Mouse (Mus musculus) embryonic facial prominence, embryonic 11.5 days (tissue): ENCODE data around the gene Lamtor2. TPM values are rescaled to one million over a fixed set of nuclear protein-coding genes. Genes with fewer than 3 reads are reported as not detected.
"Not testable (repeated sequence)": the region's sequence is repeated elsewhere in the genome, so short reads cannot be mapped to it uniquely, and the experiment has no call there.

Experiments used
- ATAC-seq: fragments of 200-750 bp; cut with Nextera tagmentation; replicated peaks from 2 replicates; pipeline ENCODE4 v1.8.0; 2017; ENCODE audit warnings: low read depth; ENCODE audit not compliant: insufficient number of reproducible peaks, low FRiP score, low TSS enrichment
- DNase-seq: peaks from one replicate; pipeline ENCODE4 v3.0.0-alpha.2; 2015; ENCODE audit warnings: low spot score
- H3K27ac ChIP-seq: fragments of 300-500 bp; sonication (generic); replicated peaks from 2 replicates; pipeline ENCODE4 v1.5.1; 2014; ENCODE audit warnings: mild to moderate bottlenecking, low read depth, low read length, control low read depth
- H3K27me3 ChIP-seq: fragments of 300-500 bp; sonication (generic); 2 replicates; pipeline ENCODE4 v1.6.1; 2014; ENCODE audit warnings: mild to moderate bottlenecking, low read length, moderate library complexity, mixed read lengths; ENCODE audit not compliant: control insufficient read depth, insufficient read depth
- H3K36me3 ChIP-seq: fragments of 300-500 bp; sonication (generic); replicated peaks from 2 replicates; pipeline ENCODE4 v1.6.1; 2014; ENCODE audit warnings: low read depth, mild to moderate bottlenecking, low read length, moderate library complexity, mixed read lengths; ENCODE audit not compliant: control insufficient read depth, insufficient read depth
- H3K4me1 ChIP-seq: fragments of 300-500 bp; sonication (generic); 2 replicates; pipeline ENCODE4 v1.6.1; 2014; ENCODE audit warnings: low read length, mixed read lengths; ENCODE audit not compliant: control insufficient read depth, insufficient read depth
- H3K4me2 ChIP-seq: fragments of 300-500 bp; sonication (generic); 2 replicates; pipeline ENCODE4 v1.6.1; 2014; ENCODE audit warnings: low read depth, mild to moderate bottlenecking, control low read depth, low read length, moderate library complexity
- H3K4me3 ChIP-seq: fragments of 300-500 bp; sonication (generic); 2 replicates; pipeline ENCODE4 v1.5.1; 2014; ENCODE audit warnings: low read depth, low read length, control low read depth
- H3K9ac ChIP-seq: fragments of 300-500 bp; sonication (generic); replicated peaks from 2 replicates; pipeline ENCODE4 v1.6.1; 2014; ENCODE audit warnings: mild to moderate bottlenecking, control low read depth, low read length
- H3K9me3 ChIP-seq: fragments of 300-500 bp; sonication (generic); replicated peaks from 2 replicates; pipeline ENCODE4 v1.6.1; 2016; ENCODE audit warnings: mild to moderate bottlenecking, low read length, inconsistent platforms, mixed read lengths; ENCODE audit not compliant: control insufficient read depth
- WGBS: fragments of 180-500 bp; shearing (Covaris S2); extraction: QIAGEN DNeasy Blood & Tissue Kit; methylation state at CpG from one replicate; pipeline ENCODE4 v1.1.7; 2014; 5-methylcytosine and 5-hydroxymethylcytosine counted together
- polyA plus RNA-seq: library from polyadenylated mRNA; unstranded; fragments of >200 nt; fragmentation: Nextera tagmentation; extraction: Ambion mirVana; gene quantifications from 2 replicates; pipeline ENCODE4 v1.2.1, GENCODE M21; 2014

Lamtor2 gene
- 77.4 and 82.0 TPM in 2 replicates for polyA plus RNA-seq

DNA sequence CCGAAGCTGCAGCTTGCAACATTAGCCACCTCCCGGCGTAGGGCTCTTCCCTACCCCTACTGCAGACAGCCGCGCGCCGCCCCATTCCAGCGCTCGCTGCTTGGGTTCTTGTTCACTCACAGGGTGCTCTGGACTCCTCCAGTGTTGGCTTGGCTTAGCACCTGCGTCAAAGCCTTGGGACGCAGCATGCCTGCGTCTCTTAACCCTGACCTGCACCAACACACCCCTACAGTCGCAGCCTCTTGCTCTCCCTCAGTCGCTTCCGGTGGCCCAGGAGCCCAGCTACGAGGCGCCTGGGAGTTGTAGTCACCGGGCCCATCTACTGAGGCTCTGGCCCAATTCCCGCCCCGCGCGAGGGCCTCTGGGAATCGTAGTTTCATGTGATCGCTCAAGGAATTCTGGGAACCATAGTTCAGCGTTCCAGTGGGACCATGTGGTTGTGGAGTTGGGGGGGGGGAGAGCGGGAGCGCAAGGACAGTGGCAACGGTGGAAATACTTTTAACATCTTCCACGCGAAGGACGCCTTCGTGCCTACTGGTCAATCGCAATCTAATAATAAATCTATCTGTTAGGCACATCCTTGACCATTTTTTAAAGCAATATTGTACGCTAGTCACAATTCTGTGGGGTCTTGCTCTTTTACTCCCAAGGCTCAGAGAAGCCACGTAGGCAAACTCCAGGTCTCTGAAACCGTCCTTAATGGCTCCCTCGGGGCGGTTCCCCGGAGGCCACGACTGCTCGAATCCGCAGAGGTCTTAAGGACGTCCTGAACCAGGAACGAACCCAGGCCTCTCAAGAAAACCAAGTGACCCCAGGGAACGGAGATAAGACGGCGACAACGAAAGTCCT lies at the start of gene Lamtor2:
TSS of gene Lamtor2 (minus strand) at position 399 of the 849 bp plus-strand sequence.
- Histone ChIP-seq H3K4me3 (peak within 1 kb of the TSS; percentile 89), H3K9ac (peak within 1 kb of the TSS; percentile 89), H3K9me3 (no peaks in the 10 kb centered on the region), H3K27ac (peak within 1 kb of the TSS; percentile 93), H3K4me1 (no peaks in the 10 kb centered on the region), H3K27me3 (no peaks in the 10 kb centered on the region), H3K4me2 (peak within 1 kb of the TSS; percentile 85), H3K36me3 (peaks cover 5% of the 10 kb centered on the region; the same call in 1 of the 2 replicates)
- DNase-seq (peak; percentile 100), ATAC-seq (peak; percentile 92)
- WGBS = under 1% methylated on average over 48 of the region's 48 CpGs

DNA sequence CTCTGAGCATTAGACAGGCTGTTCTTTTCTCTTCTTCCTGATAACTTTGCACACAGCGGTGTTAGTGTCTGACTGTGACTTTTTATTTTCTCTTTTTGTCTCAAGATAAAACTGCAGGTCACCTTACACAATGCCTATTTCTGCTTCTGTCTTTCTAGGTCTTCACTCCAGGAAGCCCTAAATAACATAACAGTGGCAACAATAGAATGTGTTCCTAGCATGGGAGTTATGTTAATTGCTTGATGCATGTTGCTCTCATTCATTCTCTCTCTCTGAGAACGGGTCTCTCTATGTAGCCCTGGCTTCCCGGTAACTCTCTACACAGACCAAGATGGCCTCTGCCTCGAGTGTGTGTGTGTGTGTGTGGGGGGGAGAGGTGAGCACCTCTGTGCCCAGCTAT lies 49.6 kb upstream of the Lamtor2 start:
- Histone ChIP-seq H3K4me2 (no peak overlapping the region), H3K4me1 (no peaks in the 10 kb centered on the region), H3K9me3 (no peaks in the 10 kb centered on the region), H3K27me3 (no peaks in the 10 kb centered on the region), H3K4me3 (no peak overlapping the region), H3K27ac (no peak overlapping the region), H3K36me3 (no peaks in the 10 kb centered on the region), H3K9ac (no peak overlapping the region)
- WGBS = 80% methylated on average over 4 of the region's 4 CpGs
- DNase-seq = no peak
- ATAC-seq = no peak

DNA sequence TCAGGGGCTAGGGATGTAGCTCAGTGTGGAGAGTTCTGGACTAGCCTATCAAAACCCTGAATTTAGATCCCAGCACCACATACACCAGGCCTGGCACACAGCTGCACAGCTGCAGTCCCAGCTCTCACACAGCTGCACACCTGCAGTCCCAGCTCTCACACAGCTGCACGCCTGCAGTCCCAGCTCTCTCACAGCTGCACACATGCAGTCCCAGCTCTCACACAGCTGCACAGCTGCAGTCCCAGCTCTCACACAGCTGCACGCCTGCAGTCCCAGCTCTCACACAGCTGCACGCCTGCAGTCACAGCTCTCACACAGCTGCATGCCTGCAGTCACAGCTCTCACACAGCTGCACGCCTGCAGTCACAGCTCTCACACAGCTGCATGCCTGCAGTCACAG lies 43.7 kb upstream of the Lamtor2 start:
- not testable (repeated sequence) for DNase-seq, H3K27me3 ChIP-seq, H3K36me3 ChIP-seq, H3K27ac ChIP-seq, H3K4me2 ChIP-seq, H3K4me3 ChIP-seq, H3K4me1 ChIP-seq, H3K9me3 ChIP-seq, H3K9ac ChIP-seq, ATAC-seq
- 85% methylated on average over 4 of the region's 4 CpGs for WGBS

DNA sequence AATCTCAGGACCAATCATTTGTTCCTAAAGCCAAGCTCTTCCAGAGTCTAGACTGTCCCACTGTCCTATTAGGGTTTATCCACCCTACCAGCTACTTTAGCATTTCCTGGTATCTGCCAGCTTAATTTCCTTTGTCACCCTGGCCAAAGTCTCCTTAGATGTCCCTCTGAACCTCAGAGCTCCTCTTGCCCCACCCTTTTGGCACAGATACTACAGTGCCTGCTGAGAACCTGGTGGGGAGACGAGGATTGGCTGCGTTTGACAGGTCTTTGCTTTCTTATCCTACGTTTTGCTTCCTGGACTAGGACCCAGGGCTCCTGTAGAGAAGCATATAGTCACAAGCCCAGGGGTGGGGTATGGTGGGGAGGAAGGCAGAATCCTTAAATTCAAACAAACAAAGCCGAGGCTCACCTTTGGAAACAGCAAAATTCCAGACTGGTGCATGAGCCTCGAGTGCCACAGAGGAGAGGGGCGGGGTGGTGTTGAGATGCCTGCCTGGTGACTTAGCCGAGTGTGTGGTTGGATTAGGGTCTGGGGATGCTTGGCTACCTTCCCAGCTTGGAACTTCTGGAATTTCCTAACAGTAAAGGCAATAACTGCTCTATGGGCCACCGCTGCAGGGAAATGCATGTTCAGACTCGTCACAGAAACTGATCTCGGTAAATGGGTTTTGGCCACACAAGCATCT lies 41.2 kb upstream of the Lamtor2 start:
- Histone ChIP-seq H3K9ac (no peak overlapping the region), H3K4me3 (no peak overlapping the region), H3K4me1 (no peaks in the 10 kb centered on the region), H3K4me2 (no peak overlapping the region), H3K27me3 (no peaks in the 10 kb centered on the region), H3K27ac (no peak overlapping the region), H3K9me3 (no peaks in the 10 kb centered on the region), H3K36me3 (no peaks in the 10 kb centered on the region)
- WGBS = 71% methylated on average over 10 of the region's 10 CpGs
- DNase-seq (no peak), ATAC-seq (no peak)

DNA sequence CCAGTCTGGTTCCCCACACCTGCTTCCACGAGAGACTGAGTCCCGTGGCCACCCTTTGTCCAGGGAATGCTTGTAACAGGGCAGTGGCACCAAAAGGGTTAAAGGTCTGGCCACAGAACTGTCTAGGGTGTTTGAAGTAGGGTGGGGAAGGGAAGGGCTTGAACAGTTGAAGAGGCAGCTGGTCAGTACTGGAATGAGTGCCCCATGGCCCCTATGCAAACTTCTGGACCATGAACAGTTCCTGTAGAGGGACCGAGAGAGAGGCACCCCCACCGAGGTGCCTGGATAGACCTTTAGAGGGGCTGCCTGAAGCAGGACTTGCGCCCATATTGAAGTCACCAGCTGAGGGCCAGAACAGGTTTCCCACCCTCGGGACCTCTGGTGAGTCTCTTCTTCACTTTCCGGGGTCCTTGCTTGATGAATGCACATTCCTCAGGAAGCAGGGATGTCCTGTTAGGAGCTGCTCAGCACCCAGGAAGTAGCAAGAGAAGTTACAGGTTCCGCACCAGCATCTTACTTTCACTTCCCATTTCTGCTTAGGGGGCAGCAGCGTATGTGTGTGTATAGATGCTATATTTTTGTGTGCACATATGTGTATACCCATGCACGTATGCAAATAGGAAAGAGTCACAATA lies 40.2 kb upstream of the Lamtor2 start:
- H3K9ac ChIP-seq = no peak overlapping the region
- H3K9me3 ChIP-seq = no peaks in the 10 kb centered on the region

DNA sequence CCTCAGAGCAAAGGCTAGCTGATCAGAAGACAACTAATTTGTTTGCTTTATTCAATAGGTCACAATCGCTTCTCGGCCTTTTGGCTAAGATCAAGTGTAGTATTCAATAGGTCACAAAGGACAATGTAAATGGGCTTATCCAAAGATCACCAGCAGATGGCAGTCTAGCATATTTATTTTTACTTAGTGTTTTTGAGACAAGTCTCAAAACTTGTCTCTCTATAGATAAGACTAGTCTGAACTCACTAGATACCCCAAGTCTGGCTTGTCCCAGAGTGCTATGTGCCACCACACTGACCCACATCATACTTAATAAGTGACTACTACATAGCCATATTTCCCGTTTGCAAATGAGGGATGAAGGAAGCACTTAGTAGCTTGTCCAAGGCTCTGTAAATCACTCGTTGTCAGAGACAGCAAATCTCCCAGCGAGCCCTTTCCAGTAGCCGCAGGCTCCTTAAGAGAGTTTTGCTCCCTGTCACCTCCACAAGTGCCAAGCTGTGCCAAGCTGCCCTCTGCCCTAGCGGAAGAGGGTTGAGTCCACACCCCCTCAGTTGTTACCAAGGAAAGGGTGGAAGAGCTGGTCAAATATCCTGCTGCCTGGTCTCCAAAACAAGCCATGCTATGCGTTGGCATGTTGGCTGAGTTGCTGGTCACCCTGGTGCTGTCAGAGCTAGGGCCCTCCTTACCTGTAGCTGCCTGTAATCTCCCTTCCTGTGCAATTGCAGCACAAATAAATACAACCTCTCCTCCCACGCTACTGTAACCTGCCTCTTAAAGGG lies 39.3 kb upstream of the Lamtor2 start:
- Histone ChIP-seq H3K9me3 (no peaks in the 10 kb centered on the region), H3K27me3 (no peaks in the 10 kb centered on the region), H3K4me3 (no peak overlapping the region), H3K4me1 (no peaks in the 10 kb centered on the region), H3K27ac (no peak overlapping the region), H3K4me2 (no peak overlapping the region), H3K9ac (no peak overlapping the region), H3K36me3 (peaks cover 7% of the 10 kb centered on the region)
- DNase-seq (peak; percentile 91), ATAC-seq (no peak)
- 34% methylated on average over 9 of the region's 9 CpGs for WGBS

More for the DNA sequence above, 40.2 kb upstream of the Lamtor2 start:
- H3K27me3 ChIP-seq = no peaks in the 10 kb centered on the region
- WGBS = 66% methylated on average over 10 of the region's 10 CpGs
- ATAC-seq = no peak
- H3K36me3 ChIP-seq = peaks cover under 1% of the 10 kb centered on the region; the same call in 1 of the 2 replicates
- H3K4me1 ChIP-seq = no peaks in the 10 kb centered on the region
- H3K27ac ChIP-seq = no peak overlapping the region
- no peak overlapping the region for H3K4me3 ChIP-seq
- DNase-seq = no peak
- H3K4me2 ChIP-seq = no peak overlapping the region

DNA sequence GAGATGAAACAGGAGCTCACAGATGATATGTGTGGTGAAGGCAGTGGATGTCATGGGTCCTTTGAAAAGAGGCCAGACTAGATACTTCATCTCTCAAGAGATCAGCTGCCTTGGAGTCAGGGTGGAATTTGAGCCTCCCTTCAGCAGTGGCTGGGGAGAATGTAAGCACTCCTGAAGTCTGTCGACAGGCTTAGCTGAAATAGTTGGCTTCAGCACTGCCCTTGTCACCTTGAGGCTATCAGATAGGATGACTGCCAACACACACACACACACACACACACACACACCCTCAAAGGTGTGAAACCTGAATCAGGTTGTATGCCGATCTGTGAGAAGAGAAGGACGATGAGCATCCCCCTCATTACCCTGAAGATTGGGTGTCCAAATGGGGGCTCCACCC lies 38.2 kb upstream of the Lamtor2 start:
- Histone ChIP-seq H3K27ac (peak overlapping the region; percentile 41; the same call in 1 of the 2 replicates), H3K4me2 (no peak overlapping the region), H3K9me3 (no peaks in the 10 kb centered on the region), H3K36me3 (peaks cover 11% of the 10 kb centered on the region), H3K9ac (no peak overlapping the region), H3K4me3 (no peak overlapping the region), H3K4me1 (no peaks in the 10 kb centered on the region), H3K27me3 (no peaks in the 10 kb centered on the region)
- ATAC-seq = peak; percentile 51
- 52% methylated on average over 3 of the region's 3 CpGs for WGBS
- DNase-seq = no peak
